Mouse (Mus musculus): ENCODE measurements around the gene Armcx3. TPM values are rescaled to one million over a fixed set of nuclear protein-coding genes. Genes with fewer than 3 reads are reported as not detected.
A peak's percentile ranks its signal among the peaks of the same experiment; 100 is the strongest.
"Not testable (repeated sequence)": the region's sequence is repeated elsewhere in the genome, so short reads cannot be mapped to it uniquely, and the experiment has no call there.

The Armcx3 gene
- polyA plus RNA-seq, 1 experiment, result 3.3 TPM

- H3K9me3 ChIP-seq, result no peaks in the 10 kb centered on the region
- TF ChIP-seq GATA1 (IDR thresholded peaks at IDR 0.05; ENCODE audit: borderline replicate concordance, low read length), result no peak
- no peak for TF ChIP-seq FLI1 (IDR thresholded peaks at IDR 0.05; ENCODE audit: low read length)
- H3K4me3 ChIP-seq (replicated peaks), result peak within 1 kb of the TSS; percentile 94
- H3K27me3 ChIP-seq (replicated peaks), result peaks cover 10% of the 10 kb centered on the region
- peaks cover 32% of the 10 kb centered on the region for H3K4me1 ChIP-seq
- peaks cover 8% of the 10 kb centered on the region for H3K36me3 ChIP-seq (replicated peaks; ENCODE audit: low read length)
Observed at GRCm38 (mm10) chrX:134750764-134751592, 5.4 kb upstream of the Armcx3 start, which contains the start of gene Armcx6. Armcx6 (minus strand) TSS chrX:134751417.

DNA sequence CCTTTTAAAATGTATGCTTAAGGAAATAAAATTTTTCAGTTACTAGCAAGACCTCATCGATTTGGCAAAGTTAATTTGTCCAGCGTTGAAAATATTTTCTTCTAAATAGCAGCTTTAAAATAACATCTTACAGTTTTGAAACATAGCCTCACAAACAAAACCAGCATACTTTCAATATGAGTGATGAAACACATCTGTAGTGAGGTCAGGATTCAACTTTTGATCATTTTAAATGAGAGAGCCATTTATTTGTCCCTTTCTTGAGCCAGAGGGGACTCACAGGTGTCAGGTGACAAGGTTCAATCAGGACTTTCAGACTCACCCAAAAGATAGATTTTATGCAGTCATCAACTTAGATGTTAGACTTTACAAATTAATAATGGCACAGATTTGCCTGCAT, 4.5 kb upstream of the Armcx3 start:
- peaks cover 7% of the 10 kb centered on the region for H3K27me3 ChIP-seq (replicated peaks)
- TF ChIP-seq GATA1 (IDR thresholded peaks at IDR 0.05; ENCODE audit: borderline replicate concordance, low read length), result no peak
- TF ChIP-seq FLI1 (IDR thresholded peaks at IDR 0.05; ENCODE audit: low read length), result no peak
- H3K9me3 ChIP-seq, result no peaks in the 10 kb centered on the region
- H3K4me1 ChIP-seq, result peaks cover 22% of the 10 kb centered on the region
- no peak overlapping the region for H3K4me3 ChIP-seq (replicated peaks)
- peaks cover 8% of the 10 kb centered on the region for H3K36me3 ChIP-seq (replicated peaks; ENCODE audit: low read length)

DNA sequence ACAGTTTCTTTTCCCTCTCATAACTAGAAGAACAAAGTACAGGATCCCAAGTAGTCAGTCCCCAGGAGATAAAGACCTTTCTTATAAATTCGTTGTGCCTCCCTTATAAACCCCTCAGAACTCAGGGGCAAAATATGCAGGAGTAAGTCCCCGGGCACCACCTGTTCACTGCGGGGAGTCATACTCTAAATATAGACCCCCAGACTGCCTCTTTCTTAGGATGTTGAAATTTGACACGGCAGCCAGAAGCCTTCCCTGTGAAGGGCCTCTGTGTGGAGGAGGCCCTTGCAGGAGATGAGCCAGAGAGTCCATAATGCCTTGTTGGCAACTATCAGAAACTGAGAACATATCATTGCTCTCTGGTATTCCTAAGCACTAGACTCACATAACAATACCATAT, 3.8 kb upstream of the Armcx3 start:
- no peaks in the 10 kb centered on the region for H3K9me3 ChIP-seq
- TF ChIP-seq FLI1 (IDR thresholded peaks at IDR 0.05; ENCODE audit: low read length) (no peak), GATA1 (IDR thresholded peaks at IDR 0.05; ENCODE audit: borderline replicate concordance, low read length) (no peak)
- peaks cover 16% of the 10 kb centered on the region for H3K4me1 ChIP-seq

DNA sequence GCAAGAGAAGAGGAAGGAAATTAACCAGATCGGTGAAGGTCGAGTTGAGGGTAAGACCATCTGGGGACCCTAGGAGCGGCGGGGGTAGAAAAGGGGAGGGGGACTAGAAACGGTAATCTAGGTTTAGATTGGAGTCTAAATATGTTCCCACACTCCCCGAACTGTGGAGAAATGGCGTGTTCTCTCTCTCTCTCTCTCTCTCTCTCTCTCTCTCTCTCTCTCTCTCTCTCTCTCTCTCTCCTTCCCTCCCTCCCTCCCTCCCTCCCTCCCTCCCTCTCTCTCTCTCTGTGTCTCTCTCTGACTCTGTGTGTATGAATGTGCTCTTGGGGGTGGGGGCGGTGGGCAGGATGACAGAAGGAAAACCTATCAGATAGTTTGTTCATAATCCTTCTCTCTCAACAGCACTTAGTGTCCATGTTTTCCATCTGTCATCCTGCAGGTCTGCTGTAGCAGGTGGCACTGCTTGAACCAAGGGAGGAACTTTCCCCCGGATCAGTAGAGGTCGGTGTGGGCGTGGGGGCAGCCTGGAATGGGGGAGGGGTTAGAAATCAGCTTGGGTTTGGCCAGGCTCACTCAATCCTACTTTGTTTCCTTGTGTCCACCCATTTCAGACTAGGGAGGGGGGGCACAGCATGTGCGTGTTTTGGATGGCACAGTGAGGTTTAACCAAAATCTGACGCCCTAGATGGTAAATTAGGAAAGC, 1.0 kb downstream of the Armcx3 start:
- Histone ChIP-seq H3K9me3 (no peaks in the 10 kb centered on the region), H3K4me3 (replicated peaks) (peak overlapping the region; percentile 93), H3K4me1 (peaks cover 7% of the 10 kb centered on the region), H3K36me3 (replicated peaks; ENCODE audit: low read length) (peaks cover 5% of the 10 kb centered on the region), H3K27me3 (replicated peaks) (peaks cover 2% of the 10 kb centered on the region)
- TF ChIP-seq GATA1 (IDR thresholded peaks at IDR 0.05; ENCODE audit: borderline replicate concordance, low read length), result no peak

More for the DNA sequence above, 3.8 kb upstream of the Armcx3 start:
- Histone ChIP-seq H3K36me3 (replicated peaks; ENCODE audit: low read length) (peaks cover 8% of the 10 kb centered on the region), H3K4me3 (replicated peaks) (no peak overlapping the region), H3K27me3 (replicated peaks) (peaks cover 7% of the 10 kb centered on the region)

DNA sequence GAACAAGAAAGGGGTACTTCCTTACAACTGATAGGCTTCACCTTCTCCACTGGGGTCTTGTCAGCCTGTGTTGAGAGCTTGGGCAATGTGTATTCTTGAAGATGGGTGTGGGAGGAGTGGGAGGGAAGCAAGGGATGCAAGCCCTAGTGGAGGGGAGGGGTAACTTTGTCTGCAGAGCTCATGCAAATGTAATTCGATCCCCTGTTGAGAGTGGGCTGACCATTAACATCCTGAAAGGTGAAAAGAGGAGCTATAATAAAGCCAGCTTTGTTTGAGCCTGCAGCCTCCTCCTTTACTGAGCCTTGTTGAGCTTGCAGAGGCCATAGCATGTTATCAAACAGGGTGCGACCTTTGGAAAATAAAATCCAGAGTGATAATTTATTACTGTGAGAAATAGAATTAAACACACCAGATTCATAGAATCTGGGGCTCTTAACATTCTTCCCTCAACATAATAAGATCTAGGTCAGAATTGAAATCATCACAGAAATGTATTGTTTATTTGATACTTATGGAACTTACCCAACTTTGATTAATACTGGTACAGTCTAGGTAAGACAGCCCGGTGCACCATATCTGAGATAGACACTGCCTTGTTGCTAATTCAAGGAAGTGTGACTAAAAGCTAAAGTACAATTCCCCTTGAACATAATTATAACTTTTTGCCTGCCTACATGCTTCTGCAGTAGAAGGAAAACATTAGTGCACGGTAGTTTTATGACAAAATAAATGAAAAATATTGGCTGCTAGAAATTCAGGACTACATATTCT, 7.2 kb downstream of the Armcx3 start:
- not testable (repeated sequence) for H3K27me3 ChIP-seq (replicated peaks); H3K4me1 ChIP-seq; H3K4me3 ChIP-seq (replicated peaks); H3K9me3 ChIP-seq; H3K36me3 ChIP-seq (replicated peaks; ENCODE audit: low read length)

DNA sequence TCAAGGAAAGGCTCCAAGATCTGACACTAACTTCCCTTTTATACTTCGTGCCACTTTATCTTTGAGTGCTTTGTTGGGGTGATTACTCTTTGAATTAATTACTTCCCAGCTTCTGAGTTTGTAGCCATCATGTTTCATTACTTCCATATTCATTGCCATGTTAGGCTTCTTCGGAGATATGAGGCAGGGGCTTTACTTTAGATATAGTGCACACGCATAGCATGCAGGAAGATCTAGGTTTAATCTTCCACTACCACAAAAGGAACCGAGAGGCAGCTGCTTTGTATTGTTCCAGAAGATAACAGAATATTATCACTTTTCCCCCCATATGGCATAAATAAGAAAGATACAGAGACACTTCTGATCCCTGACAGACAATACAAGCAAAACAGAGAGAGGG, 31.3 kb downstream of the Armcx3 start:
- Histone ChIP-seq H3K4me1 (no peaks in the 10 kb centered on the region), H3K36me3 (replicated peaks; ENCODE audit: low read length) (no peaks in the 10 kb centered on the region), H3K9me3 (peaks cover 4% of the 10 kb centered on the region; the same call in 1 of the 2 replicates), H3K4me3 (replicated peaks) (no peak overlapping the region), H3K27me3 (replicated peaks) (no peaks in the 10 kb centered on the region)
- TF ChIP-seq GATA1 (IDR thresholded peaks at IDR 0.05; ENCODE audit: borderline replicate concordance, low read length), result no peak

GRCm38 (mm10) chrX:134807833-134808754, 51.7 kb downstream of the Armcx3 start:
- TF ChIP-seq GATA1 (IDR thresholded peaks at IDR 0.05; ENCODE audit: borderline replicate concordance, low read length) (no peak), FLI1 (IDR thresholded peaks at IDR 0.05; ENCODE audit: low read length) (no peak)
- H3K27me3 ChIP-seq (replicated peaks), result peaks cover 32% of the 10 kb centered on the region
- H3K4me1 ChIP-seq, result peaks cover 12% of the 10 kb centered on the region
- peaks cover 17% of the 10 kb centered on the region for H3K36me3 ChIP-seq (replicated peaks; ENCODE audit: low read length)
- H3K4me3 ChIP-seq (replicated peaks), result peak overlapping the region; percentile 90
- no peaks in the 10 kb centered on the region for H3K9me3 ChIP-seq

GRCm38 (mm10) chrX:134808755-134809224, 52.4 kb downstream of the Armcx3 start, which contains the start of gene Armcx2:
Armcx2 (minus strand) TSS chrX:134809221.
- Histone ChIP-seq H3K4me1 (peaks cover 12% of the 10 kb centered on the region), H3K4me3 (replicated peaks) (peak within 1 kb of the TSS; percentile 90)
- TF ChIP-seq FLI1 (IDR thresholded peaks at IDR 0.05; ENCODE audit: low read length), result no peak
- TF ChIP-seq GATA1 (IDR thresholded peaks at IDR 0.05; ENCODE audit: borderline replicate concordance, low read length), result no peak

More at GRCm38 (mm10) chrX:134808755-134809224, 52.4 kb downstream of the Armcx3 start, which contains the start of gene Armcx2:
- Histone ChIP-seq H3K9me3 (no peaks in the 10 kb centered on the region), H3K27me3 (replicated peaks) (peaks cover 32% of the 10 kb centered on the region), H3K36me3 (replicated peaks; ENCODE audit: low read length) (peaks cover 17% of the 10 kb centered on the region)

Other genes starting within 250 kb of the Armcx3 start
- 4.0 TPM in 1 of 2 replicates, not detected in the other for gene Timm8a1, start 214.7 kb upstream of the Armcx3 start, polyA plus RNA-seq (2012; ENCODE audit: insufficient read depth, low replicate concordance)
- 24.4 TPM in 1 of 2 replicates, not detected in the other for gene Btk, start 173.0 kb upstream of the Armcx3 start, polyA plus RNA-seq (2012; ENCODE audit: insufficient read depth, low replicate concordance)
- gene Rpl36a, start 170.9 kb upstream of the Armcx3 start, polyA plus RNA-seq (2012; ENCODE audit: insufficient read depth, low replicate concordance), result 18.7 and 134 TPM in 2 replicates
- gene Gla, start 155.5 kb upstream of the Armcx3 start, polyA plus RNA-seq (2012; ENCODE audit: insufficient read depth, low replicate concordance), result 1.5 TPM in 1 of 2 replicates, not detected in the other
- 1.9 and 11.7 TPM in 2 replicates for gene Hnrnph2, start 155.4 kb upstream of the Armcx3 start, polyA plus RNA-seq (2012; ENCODE audit: insufficient read depth, low replicate concordance)
- 0.16 and 0.19 TPM in 2 replicates for gene Armcx4, start 70.1 kb upstream of the Armcx3 start, polyA plus RNA-seq (2012; ENCODE audit: insufficient read depth, low replicate concordance)
- 3.0 and 6.6 TPM in 2 replicates for gene Armcx1, start 38.6 kb upstream of the Armcx3 start, polyA plus RNA-seq (2012; ENCODE audit: insufficient read depth, low replicate concordance)
- 4.5 and 6.4 TPM in 2 replicates for gene Armcx6, start 5.2 kb upstream of the Armcx3 start, polyA plus RNA-seq (2012; ENCODE audit: insufficient read depth, low replicate concordance)
- gene Armcx2, start 52.6 kb downstream of the Armcx3 start, polyA plus RNA-seq (2012; ENCODE audit: insufficient read depth, low replicate concordance), result 2.7 and 6.2 TPM in 2 replicates
- gene Nxf2, start 208.2 kb downstream of the Armcx3 start, polyA plus RNA-seq (2012; ENCODE audit: insufficient read depth, low replicate concordance), result not detected in 2 replicates